Mouse (Mus musculus): Measurements from ENCODE around the gene Gm17455. TPM values are rescaled to one million over a fixed set of nuclear protein-coding genes. Genes with fewer than 3 reads are reported as not detected.

Gm17455 gene
- polyA plus RNA-seq, 1 experiment from 2014 or later = 2.3 TPM

GRCm38 (mm10) chr10:60358776-60359175 is 40.8 kb upstream of the Gm17455 start:
- no peak overlapping the region for H3K4me2 ChIP-seq (replicated peaks)
- no peak overlapping the region for H3K4me3 ChIP-seq (replicated peaks)
- H3K27ac ChIP-seq (replicated peaks) = no peak overlapping the region
- H3K9me3 ChIP-seq (replicated peaks) = no peaks in the 10 kb centered on the region
- 41% methylated on average over 4 of the region's 4 CpGs for WGBS
- H3K36me3 ChIP-seq = no peaks in the 10 kb centered on the region
- H3K27me3 ChIP-seq = no peaks in the 10 kb centered on the region
- ATAC-seq (ENCODE audit: insufficient number of reproducible peaks, low FRiP score, low TSS enrichment, low read depth) = no peak
- H3K9ac ChIP-seq = no peak overlapping the region
- peaks cover 32% of the 10 kb centered on the region for H3K4me1 ChIP-seq

GRCm38 (mm10) chr10:60361615-60362309 is 37.8 kb upstream of the Gm17455 start:
- 47% methylated on average over 12 of the region's 12 CpGs for WGBS
- H3K27me3 ChIP-seq = no peaks in the 10 kb centered on the region
- no peak for ATAC-seq (ENCODE audit: insufficient number of reproducible peaks, low FRiP score, low TSS enrichment, low read depth)
- H3K36me3 ChIP-seq = no peaks in the 10 kb centered on the region
- H3K4me1 ChIP-seq = peaks cover 20% of the 10 kb centered on the region
- H3K27ac ChIP-seq (replicated peaks) = no peak overlapping the region
- no peak overlapping the region for H3K4me3 ChIP-seq (replicated peaks)
- no peak overlapping the region for H3K9ac ChIP-seq
- no peak overlapping the region for H3K4me2 ChIP-seq (replicated peaks)
- H3K9me3 ChIP-seq (replicated peaks) = no peaks in the 10 kb centered on the region

GRCm38 (mm10) chr10:60362310-60362628 is 37.3 kb upstream of the Gm17455 start:
- H3K36me3 ChIP-seq = no peaks in the 10 kb centered on the region
- no peak overlapping the region for H3K4me3 ChIP-seq (replicated peaks)
- peaks cover 16% of the 10 kb centered on the region for H3K4me1 ChIP-seq
- 42% methylated on average over 2 of the region's 2 CpGs for WGBS
- H3K27me3 ChIP-seq = no peaks in the 10 kb centered on the region
- H3K27ac ChIP-seq (replicated peaks) = no peak overlapping the region
- H3K9ac ChIP-seq = no peak overlapping the region
- H3K4me2 ChIP-seq (replicated peaks) = no peak overlapping the region
- no peak for ATAC-seq (ENCODE audit: insufficient number of reproducible peaks, low FRiP score, low TSS enrichment, low read depth)
- H3K9me3 ChIP-seq (replicated peaks) = no peaks in the 10 kb centered on the region

- no peak overlapping the region for H3K4me3 ChIP-seq (replicated peaks)
- no peaks in the 10 kb centered on the region for H3K27me3 ChIP-seq
- H3K4me1 ChIP-seq = peaks cover 13% of the 10 kb centered on the region
- ATAC-seq (ENCODE audit: insufficient number of reproducible peaks, low FRiP score, low TSS enrichment, low read depth) = no peak
- H3K9me3 ChIP-seq (replicated peaks) = no peaks in the 10 kb centered on the region
- H3K27ac ChIP-seq (replicated peaks) = no peak overlapping the region
- H3K9ac ChIP-seq = no peak overlapping the region
- WGBS = 67% methylated on average over 6 of the region's 6 CpGs
- no peaks in the 10 kb centered on the region for H3K36me3 ChIP-seq
- H3K4me2 ChIP-seq (replicated peaks) = no peak overlapping the region
Observed at GRCm38 (mm10) chr10:60363426-60363825, 36.1 kb upstream of the Gm17455 start.

- H3K27me3 ChIP-seq = no peaks in the 10 kb centered on the region
- peaks cover 13% of the 10 kb centered on the region for H3K4me1 ChIP-seq
- WGBS = 78% methylated on average over 2 of the region's 2 CpGs
- no peak overlapping the region for H3K4me2 ChIP-seq (replicated peaks)
- H3K27ac ChIP-seq (replicated peaks) = no peak overlapping the region
- H3K9ac ChIP-seq = no peak overlapping the region
- H3K4me3 ChIP-seq (replicated peaks) = no peak overlapping the region
- no peaks in the 10 kb centered on the region for H3K36me3 ChIP-seq
- ATAC-seq (ENCODE audit: insufficient number of reproducible peaks, low FRiP score, low TSS enrichment, low read depth) = no peak
- no peaks in the 10 kb centered on the region for H3K9me3 ChIP-seq (replicated peaks)
Observed at GRCm38 (mm10) chr10:60367145-60367544, 32.4 kb upstream of the Gm17455 start.

DNA sequence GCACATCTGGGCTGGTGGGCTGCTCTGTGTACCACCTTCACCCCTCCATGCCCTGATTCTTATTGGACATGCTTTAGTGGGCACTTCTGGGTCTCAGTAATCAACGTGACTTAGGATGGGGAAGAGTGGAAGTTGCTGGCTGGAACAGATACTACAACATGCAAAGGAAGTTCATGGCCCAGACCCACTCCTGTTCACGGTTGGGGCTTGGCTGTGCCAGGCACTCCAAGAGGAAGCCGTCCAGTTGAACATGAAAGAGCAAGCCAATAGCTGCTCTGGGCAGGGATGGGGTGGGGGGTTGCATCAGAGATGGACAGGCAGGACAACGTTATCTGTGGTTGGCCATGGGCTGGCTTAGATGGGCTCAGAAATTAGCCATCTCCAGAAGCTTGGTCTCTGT is 31.6 kb upstream of the Gm17455 start:
- 73% methylated on average over 4 of the region's 4 CpGs for WGBS
- H3K4me3 ChIP-seq (replicated peaks) = no peak overlapping the region
- H3K9ac ChIP-seq = no peak overlapping the region
- ATAC-seq (ENCODE audit: insufficient number of reproducible peaks, low FRiP score, low TSS enrichment, low read depth) = no peak
- H3K27ac ChIP-seq (replicated peaks) = no peak overlapping the region
- no peaks in the 10 kb centered on the region for H3K9me3 ChIP-seq (replicated peaks)
- H3K27me3 ChIP-seq = no peaks in the 10 kb centered on the region
- H3K36me3 ChIP-seq = no peaks in the 10 kb centered on the region
- H3K4me2 ChIP-seq (replicated peaks) = no peak overlapping the region
- peaks cover 9% of the 10 kb centered on the region for H3K4me1 ChIP-seq

GRCm38 (mm10) chr10:60369405-60369804 is 30.1 kb upstream of the Gm17455 start:
- Histone ChIP-seq H3K4me2 (replicated peaks) (no peak overlapping the region), H3K27ac (replicated peaks) (no peak overlapping the region), H3K9ac (no peak overlapping the region), H3K9me3 (replicated peaks) (no peaks in the 10 kb centered on the region), H3K4me3 (replicated peaks) (no peak overlapping the region), H3K4me1 (peaks cover 19% of the 10 kb centered on the region), H3K36me3 (no peaks in the 10 kb centered on the region), H3K27me3 (no peaks in the 10 kb centered on the region)
- WGBS = 83% methylated on average over 6 of the region's 6 CpGs
- no peak for ATAC-seq (ENCODE audit: insufficient number of reproducible peaks, low FRiP score, low TSS enrichment, low read depth)

- no peaks in the 10 kb centered on the region for H3K36me3 ChIP-seq
- no peak for ATAC-seq (ENCODE audit: insufficient number of reproducible peaks, low FRiP score, low TSS enrichment, low read depth)
- H3K9me3 ChIP-seq (replicated peaks) = no peaks in the 10 kb centered on the region
- no peaks in the 10 kb centered on the region for H3K27me3 ChIP-seq
- H3K9ac ChIP-seq = no peak overlapping the region
- H3K4me2 ChIP-seq (replicated peaks) = no peak overlapping the region
- H3K4me3 ChIP-seq (replicated peaks) = no peak overlapping the region
- peaks cover 19% of the 10 kb centered on the region for H3K4me1 ChIP-seq
- no peak overlapping the region for H3K27ac ChIP-seq (replicated peaks)
- WGBS = 62% methylated on average over 2 of the region's 2 CpGs
Observed at GRCm38 (mm10) chr10:60370098-60370497, 29.4 kb upstream of the Gm17455 start.

GRCm38 (mm10) chr10:60370601-60371061 is 28.9 kb upstream of the Gm17455 start:
- WGBS = 55% methylated on average over 5 of the region's 5 CpGs
- ATAC-seq (ENCODE audit: insufficient number of reproducible peaks, low FRiP score, low TSS enrichment, low read depth) = no peak
- H3K9me3 ChIP-seq (replicated peaks) = no peaks in the 10 kb centered on the region

GRCm38 (mm10) chr10:60371596-60372386 is 27.7 kb upstream of the Gm17455 start:
- ATAC-seq (ENCODE audit: insufficient number of reproducible peaks, low FRiP score, low TSS enrichment, low read depth) = no peak
- H3K4me2 ChIP-seq (replicated peaks) = no peak overlapping the region
- H3K9me3 ChIP-seq (replicated peaks) = no peaks in the 10 kb centered on the region

More at GRCm38 (mm10) chr10:60370601-60371061, 28.9 kb upstream of the Gm17455 start:
- no peak overlapping the region for H3K4me2 ChIP-seq (replicated peaks)
- H3K36me3 ChIP-seq = no peaks in the 10 kb centered on the region
- H3K27me3 ChIP-seq = no peaks in the 10 kb centered on the region
- H3K27ac ChIP-seq (replicated peaks) = no peak overlapping the region
- no peak overlapping the region for H3K9ac ChIP-seq
- no peak overlapping the region for H3K4me3 ChIP-seq (replicated peaks)
- H3K4me1 ChIP-seq = peaks cover 19% of the 10 kb centered on the region

GRCm38 (mm10) chr10:60373543-60373936 is 26.0 kb upstream of the Gm17455 start:
- Histone ChIP-seq H3K9ac (no peak overlapping the region), H3K4me3 (replicated peaks) (no peak overlapping the region), H3K36me3 (no peaks in the 10 kb centered on the region), H3K27me3 (no peaks in the 10 kb centered on the region), H3K4me2 (replicated peaks) (no peak overlapping the region), H3K27ac (replicated peaks) (no peak overlapping the region), H3K4me1 (peaks cover 19% of the 10 kb centered on the region), H3K9me3 (replicated peaks) (no peaks in the 10 kb centered on the region)
- ATAC-seq (ENCODE audit: insufficient number of reproducible peaks, low FRiP score, low TSS enrichment, low read depth) = no peak
- 27% methylated on average over 6 of the region's 6 CpGs for WGBS

More at GRCm38 (mm10) chr10:60371596-60372386, 27.7 kb upstream of the Gm17455 start:
- Histone ChIP-seq H3K4me3 (replicated peaks) (no peak overlapping the region), H3K27me3 (no peaks in the 10 kb centered on the region), H3K9ac (no peak overlapping the region), H3K4me1 (peaks cover 19% of the 10 kb centered on the region), H3K36me3 (no peaks in the 10 kb centered on the region), H3K27ac (replicated peaks) (no peak overlapping the region)
- 74% methylated on average over 5 of the region's 5 CpGs for WGBS
